Mouse (Mus musculus) heart, adult 2 months (tissue): ENCODE data around the gene Gm17364.

Experiments used
- CTCF ChIP-seq: fragments of 200-600 bp; IDR thresholded peaks from 2 replicates; pipeline ENCODE4 v1.8.1; 2022; ENCODE audit warnings: antibody characterized with exemption, mild to moderate bottlenecking, moderate library complexity
- POLR2A ChIP-seq: fragments of 200-500 bp; IDR thresholded peaks from 2 replicates; pipeline ENCODE4 v1.6.1; 2011; ENCODE audit warnings: mild to moderate bottlenecking, low read depth, low read length, control low read depth; ENCODE audit not compliant: insufficient read depth

- TF ChIP-seq CTCF = no peak
- TF ChIP-seq POLR2A = no peak
Observed at GRCm38 (mm10) chr13:41296396-41296795, 22.6 kb upstream of the Gm17364 start.
